Mouse (Mus musculus) midbrain, postnatal 0 days (tissue): ENCODE data around the gene Mcoln1. TPM values are rescaled to one million over a fixed set of nuclear protein-coding genes. Genes with fewer than 3 reads are reported as not detected.
A peak's percentile ranks its signal among the peaks of the same experiment; 100 is the strongest.

Source experiments
- ATAC-seq: fragments of 200-750 bp; cut with Nextera tagmentation; 2 replicates; pipeline ENCODE4 v1.8.0; 2017; ENCODE audit warnings: moderate number of reproducible peaks, mild to moderate bottlenecking, moderate TSS enrichment, moderate library complexity; ENCODE audit not compliant: low FRiP score
- DNase-seq: peaks from one replicate; pipeline ENCODE4 v3.0.0-alpha.2; 2015; ENCODE audit warnings: low spot score
- H3K27ac ChIP-seq: fragments of 300-500 bp; sonication (generic); 2 replicates; pipeline ENCODE4 v1.5.1; 2014; ENCODE audit warnings: low read depth, mild to moderate bottlenecking, low read length, mixed read lengths
- H3K27me3 ChIP-seq: fragments of 300-500 bp; sonication (generic); 2 replicates; pipeline ENCODE4 v1.6.1; 2014; ENCODE audit warnings: low read length, control low read depth, mixed read lengths; ENCODE audit not compliant: insufficient read depth
- H3K36me3 ChIP-seq: fragments of 300-500 bp; sonication (generic); 2 replicates; pipeline ENCODE4 v1.6.1; 2014; ENCODE audit warnings: low read length, control low read depth, mixed read lengths; ENCODE audit not compliant: insufficient read depth
- H3K4me1 ChIP-seq: fragments of 300-500 bp; sonication (generic); 2 replicates; pipeline ENCODE4 v1.6.1; 2014; ENCODE audit warnings: mild to moderate bottlenecking, control low read depth, antibody characterized with exemption, low read length, mixed read lengths; ENCODE audit not compliant: insufficient read depth
- H3K4me2 ChIP-seq: fragments of 300-500 bp; sonication (generic); 2 replicates; pipeline ENCODE4 v1.6.1; 2014; ENCODE audit warnings: low read depth, mild to moderate bottlenecking, low read length, mixed read lengths; ENCODE audit not compliant: poor library complexity, severe bottlenecking
- H3K4me3 ChIP-seq: fragments of 300-500 bp; sonication (generic); 2 replicates; pipeline ENCODE4 v1.5.1; 2014; ENCODE audit warnings: low read depth, mild to moderate bottlenecking, low read length, moderate library complexity
- H3K9ac ChIP-seq: fragments of 300-500 bp; sonication (generic); replicated peaks from 2 replicates; pipeline ENCODE4 v1.6.1; 2014; ENCODE audit warnings: mild to moderate bottlenecking, low read length, moderate library complexity, mixed read lengths; ENCODE audit not compliant: poor library complexity, severe bottlenecking
- H3K9me3 ChIP-seq: fragments of 300-500 bp; sonication (generic); 2 replicates; pipeline ENCODE4 v1.6.1; 2016; ENCODE audit warnings: low read length, control low read depth
- CTCF ChIP-seq: IDR thresholded peaks from 2 replicates; pipeline ENCODE4 v1.5.1; 2016; ENCODE audit warnings: antibody characterized with exemption, mild to moderate bottlenecking
- WGBS: fragments of 180-500 bp; shearing (Covaris S2); extraction: QIAGEN DNeasy Blood & Tissue Kit; methylation state at CpG from one replicate; pipeline ENCODE4 v1.1.7; 2014; 5-methylcytosine and 5-hydroxymethylcytosine counted together
- polyA plus RNA-seq: library from polyadenylated mRNA; unstranded; fragments of >200 nt; fragmentation: Nextera tagmentation; extraction: Ambion mirVana; gene quantifications from 2 replicates; pipeline ENCODE4 v1.2.1, GENCODE M21; 2015
- total RNA-seq: library from RNA; depleted of rRNA; stranded (reverse); fragments of >200 nt; gene quantifications from 2 replicates; pipeline ENCODE4 v1.2.3, GENCODE M21; 2014; rRNA removed

The Mcoln1 gene
- total and polyA plus RNA-seq, 2 experiments from 2014 or later = 108 to 116 TPM

- TF ChIP-seq CTCF = no peak
- H3K36me3 ChIP-seq = peaks cover 58% of the 10 kb centered on the region
- no peak overlapping the region for H3K27ac ChIP-seq
- ATAC-seq = no peak
- no peak for DNase-seq
- H3K4me2 ChIP-seq = no peak overlapping the region
- no peaks in the 10 kb centered on the region for H3K9me3 ChIP-seq
- H3K27me3 ChIP-seq = no peaks in the 10 kb centered on the region
- no peak overlapping the region for H3K4me3 ChIP-seq
- 95% methylated on average over 25 of the region's 26 CpGs for whole genome bisulfite sequencing
- H3K9ac ChIP-seq = no peak overlapping the region
- no peaks in the 10 kb centered on the region for H3K4me1 ChIP-seq
Measured at GRCm38 (mm10) chr8:3537666-3538065, 37.4 kb downstream of the Mcoln1 start.

- peaks cover 64% of the 10 kb centered on the region for H3K36me3 ChIP-seq
- WGBS = 82% methylated on average over 7 of the region's 7 CpGs
- ATAC-seq = no peak
- H3K9ac ChIP-seq = no peak overlapping the region
- H3K4me1 ChIP-seq = no peaks in the 10 kb centered on the region
- no peak for DNase-seq
- H3K4me2 ChIP-seq = no peak overlapping the region
- no peak for TF ChIP-seq CTCF
- no peak overlapping the region for H3K4me3 ChIP-seq
- no peak overlapping the region for H3K27ac ChIP-seq
- H3K27me3 ChIP-seq = no peaks in the 10 kb centered on the region
- H3K9me3 ChIP-seq = no peaks in the 10 kb centered on the region
Measured at GRCm38 (mm10) chr8:3539146-3539545, 38.9 kb downstream of the Mcoln1 start.

GRCm38 (mm10) chr8:3540076-3540475, 39.8 kb downstream of the Mcoln1 start:
- H3K4me2 ChIP-seq = no peak overlapping the region
- H3K27ac ChIP-seq = no peak overlapping the region
- peaks cover 73% of the 10 kb centered on the region for H3K36me3 ChIP-seq
- H3K4me3 ChIP-seq = no peak overlapping the region
- no peak overlapping the region for H3K9ac ChIP-seq
- TF ChIP-seq CTCF = no peak
- WGBS = 93% methylated on average over 4 of the region's 4 CpGs
- no peaks in the 10 kb centered on the region for H3K4me1 ChIP-seq
- DNase-seq = no peak
- no peaks in the 10 kb centered on the region for H3K9me3 ChIP-seq
- H3K27me3 ChIP-seq = no peaks in the 10 kb centered on the region
- ATAC-seq = no peak

- WGBS = 88% methylated on average over 2 of the region's 2 CpGs
- Histone ChIP-seq H3K4me2 (no peak overlapping the region), H3K9ac (no peak overlapping the region), H3K27me3 (no peaks in the 10 kb centered on the region), H3K27ac (no peak overlapping the region), H3K4me3 (no peak overlapping the region), H3K9me3 (no peaks in the 10 kb centered on the region), H3K36me3 (peaks cover 29% of the 10 kb centered on the region), H3K4me1 (no peaks in the 10 kb centered on the region)
- DNase-seq = no peak
- no peak for TF ChIP-seq CTCF
- ATAC-seq = no peak
Measured at GRCm38 (mm10) chr8:3546511-3546910, 46.3 kb downstream of the Mcoln1 start.

GRCm38 (mm10) chr8:3552240-3552639, 52.0 kb downstream of the Mcoln1 start:
- no peaks in the 10 kb centered on the region for H3K36me3 ChIP-seq
- H3K4me3 ChIP-seq = no peak overlapping the region
- DNase-seq (no peak), ATAC-seq (no peak)
- no peaks in the 10 kb centered on the region for H3K27me3 ChIP-seq
- no peak overlapping the region for H3K4me2 ChIP-seq
- WGBS = 87% methylated on average over 1 of the region's 1 CpGs
- H3K27ac ChIP-seq = no peak overlapping the region
- H3K4me1 ChIP-seq = no peaks in the 10 kb centered on the region
- no peaks in the 10 kb centered on the region for H3K9me3 ChIP-seq
- TF ChIP-seq CTCF = no peak
- no peak overlapping the region for H3K9ac ChIP-seq

GRCm38 (mm10) chr8:3556114-3556513, 55.9 kb downstream of the Mcoln1 start:
- Histone ChIP-seq H3K4me1 (no peaks in the 10 kb centered on the region), H3K9ac (no peak overlapping the region)

More at GRCm38 (mm10) chr8:3556114-3556513, 55.9 kb downstream of the Mcoln1 start:
- Histone ChIP-seq H3K4me3 (no peak overlapping the region), H3K4me2 (no peak overlapping the region), H3K9me3 (no peaks in the 10 kb centered on the region), H3K27ac (no peak overlapping the region), H3K27me3 (no peaks in the 10 kb centered on the region), H3K36me3 (no peaks in the 10 kb centered on the region)
- WGBS = 67% methylated on average over 4 of the region's 4 CpGs
- no peak for TF ChIP-seq CTCF
- peak; percentile 92 for ATAC-seq
- no peak for DNase-seq

Other genes starting within 250 kb of the Mcoln1 start
- 40.3 and 44.5 TPM in 2 replicates for gene Insr, start 220.8 kb upstream of the Mcoln1 start, total RNA-seq
- 30.0 and 32.9 TPM in 2 replicates for gene Insr, start 220.8 kb upstream of the Mcoln1 start, polyA plus RNA-seq
- not detected in 2 replicates for gene A430078G23Rik, start 147.0 kb upstream of the Mcoln1 start, total RNA-seq
- gene A430078G23Rik, start 147.0 kb upstream of the Mcoln1 start, polyA plus RNA-seq = not detected in 2 replicates
- 34.3 and 46.0 TPM in 2 replicates for gene Arhgef18, start 107.5 kb upstream of the Mcoln1 start, total RNA-seq
- 6.8 and 7.2 TPM in 2 replicates for gene Arhgef18, start 107.5 kb upstream of the Mcoln1 start, polyA plus RNA-seq
- gene Pex11g, start 32.8 kb upstream of the Mcoln1 start, total RNA-seq = 1.8 and 2.2 TPM in 2 replicates
- gene Pex11g, start 32.8 kb upstream of the Mcoln1 start, polyA plus RNA-seq = 3.1 and 3.6 TPM in 2 replicates
- 0.47 and 0.55 TPM in 2 replicates for gene Tex45, start 29.6 kb upstream of the Mcoln1 start, total RNA-seq
- gene Tex45, start 29.6 kb upstream of the Mcoln1 start, polyA plus RNA-seq = 0.64 and 0.68 TPM in 2 replicates
- 85.5 and 106 TPM in 2 replicates for gene Zfp358, start 7.3 kb upstream of the Mcoln1 start, total RNA-seq
- gene Zfp358, start 7.3 kb upstream of the Mcoln1 start, polyA plus RNA-seq = 57.1 and 58.3 TPM in 2 replicates
- gene Pnpla6, start 14.9 kb downstream of the Mcoln1 start, total RNA-seq = 57.0 and 57.5 TPM in 2 replicates
- 35.5 and 36.8 TPM in 2 replicates for gene Pnpla6, start 14.9 kb downstream of the Mcoln1 start, polyA plus RNA-seq
- not detected in 2 replicates for gene C330021F23Rik, start 67.5 kb downstream of the Mcoln1 start, total RNA-seq
- gene C330021F23Rik, start 67.5 kb downstream of the Mcoln1 start, polyA plus RNA-seq = 0.17 TPM in 1 of 2 replicates, not detected in the other
- gene Camsap3, start 86.8 kb downstream of the Mcoln1 start, total RNA-seq = 115 and 149 TPM in 2 replicates
- 44.9 and 46.2 TPM in 2 replicates for gene Camsap3, start 86.8 kb downstream of the Mcoln1 start, polyA plus RNA-seq
- 41.9 and 43.0 TPM in 2 replicates for gene Xab2, start 120.9 kb downstream of the Mcoln1 start, total RNA-seq
- gene Xab2, start 120.9 kb downstream of the Mcoln1 start, polyA plus RNA-seq = 31.7 and 35.9 TPM in 2 replicates
- gene Pet100, start 121.1 kb downstream of the Mcoln1 start, total RNA-seq = 5.7 and 7.7 TPM in 2 replicates
- 70.9 and 71.3 TPM in 2 replicates for gene Pet100, start 121.1 kb downstream of the Mcoln1 start, polyA plus RNA-seq
- gene Pcp2, start 125.1 kb downstream of the Mcoln1 start, total RNA-seq = 10.4 and 33.2 TPM in 2 replicates
- gene Pcp2, start 125.1 kb downstream of the Mcoln1 start, polyA plus RNA-seq = 0.83 and 1.1 TPM in 2 replicates
- gene Stxbp2, start 130.5 kb downstream of the Mcoln1 start, total RNA-seq = 23.1 and 35.3 TPM in 2 replicates
- gene Stxbp2, start 130.5 kb downstream of the Mcoln1 start, polyA plus RNA-seq = 36.1 and 44.2 TPM in 2 replicates
- not detected in 2 replicates for gene Retn, start 155.3 kb downstream of the Mcoln1 start, total RNA-seq
- gene Retn, start 155.3 kb downstream of the Mcoln1 start, polyA plus RNA-seq = 0.42 and 0.62 TPM in 2 replicates
- not detected in 2 replicates for gene Mcemp1, start 165.3 kb downstream of the Mcoln1 start, total RNA-seq
- gene Mcemp1, start 165.3 kb downstream of the Mcoln1 start, polyA plus RNA-seq = 0.23 and 0.26 TPM in 2 replicates
- 14.7 and 33.3 TPM in 2 replicates for gene Fcor, start 171.9 kb downstream of the Mcoln1 start, total RNA-seq
- gene Fcor, start 171.9 kb downstream of the Mcoln1 start, polyA plus RNA-seq = 20.1 and 20.3 TPM in 2 replicates
- 59.7 and 65.3 TPM in 2 replicates for gene Trappc5, start 175.8 kb downstream of the Mcoln1 start, total RNA-seq
- 67.0 and 68.3 TPM in 2 replicates for gene Trappc5, start 175.8 kb downstream of the Mcoln1 start, polyA plus RNA-seq
- gene Fcer2a, start 193.7 kb downstream of the Mcoln1 start, total RNA-seq = not detected in 2 replicates
- gene Fcer2a, start 193.7 kb downstream of the Mcoln1 start, polyA plus RNA-seq = 0.22 and 0.41 TPM in 2 replicates
- not detected in 2 replicates for gene Clec4g, start 220.2 kb downstream of the Mcoln1 start, total RNA-seq
- gene Clec4g, start 220.2 kb downstream of the Mcoln1 start, polyA plus RNA-seq = not detected in 2 replicates
- 0.11 TPM in 1 of 2 replicates, not detected in the other for gene Cd209a, start 248.5 kb downstream of the Mcoln1 start, total RNA-seq
- gene Cd209a, start 248.5 kb downstream of the Mcoln1 start, polyA plus RNA-seq = not detected in 2 replicates